15 mouse cellular contexts compared by ENCODE assay signal in genomic region chr4:59265182-59265581, GRCm38 (mm10).
DNase-seq lines count a peak whose midpoint lies in the region; ATAC-seq lines count a peak whose summit lies in the region.
"Had no signal": no experiment of that assay in that cellular context is flagged by ENCODE, and none has a peak within 500 bp of the region (broad histone marks: within the 10 kb centered on the region; RNA-seq: fewer than 3 reads in every experiment).

No protein-coding gene starts in this region.

- DNase-seq in B cell, adult 2 months = peak; percentile 61 to 62
- no peak for DNase-seq in kidney, postnatal 10 days
- no peak for DNase-seq in c-Kit-positive CD71-positive TER-119-positive erythroid progenitor cells, embryonic 14.5 days (ENCODE audit: low spot score)
- DNase-seq in heart, adult 9 months (ENCODE audit: low spot score in 2 of 2) = no peak
- DNase-seq: adrenal gland, postnatal 14 days; cerebellum, postnatal 36 days; heart, adult 2 months; heart, postnatal 14 days; lung, adult 2 months; right cerebral cortex, postnatal 4 days had no signal

- peak; percentile 25 for ATAC-seq in CD4-positive, CD25-positive, alpha-beta regulatory T cell, adult 4 months
- peak; percentile 38 to 42; a peak in 3 of 4 replicates for ATAC-seq in hematopoietic stem cell, adult 5-6 weeks (replicated peaks in 1 of 2; ENCODE audit: insufficient read depth in 1 of 2, low FRiP score in 2 of 2, low TSS enrichment in 1 of 2, low read depth in 1 of 2, poor library complexity in 2 of 2, severe bottlenecking in 2 of 2)
- peak; percentile 33 for ATAC-seq in monocyte, adult 5-6 weeks (replicated peaks; ENCODE audit: insufficient number of reproducible peaks, low FRiP score, low TSS enrichment, poor library complexity, severe bottlenecking)
- ATAC-seq: forebrain, embryonic 13.5 days; hindbrain, postnatal 0 days had no signal

Comparison
In these comparisons a context has a peak if more than half of its experiments do, and no peak if none do; other contexts are left out.
1. DNase-seq: peak in B cell, adult 2 months (2 of 2); none in kidney, postnatal 10 days (single experiment), c-Kit-positive CD71-positive TER-119-positive erythroid progenitor cells, embryonic 14.5 days (single experiment) and heart, adult 9 months (0 of 2).
2. Peak in every context shown above with its lines, with median percentiles within 50 percentile points of each other: ATAC-seq.